Mouse (Mus musculus) cerebellum, adult 2 months (tissue): ENCODE measurements around the gene Scd3. TPM values are rescaled to one million over a fixed set of nuclear protein-coding genes. Genes with fewer than 3 reads are reported as not detected.
"Not testable (repeated sequence)": the region's sequence is repeated elsewhere in the genome, so short reads cannot be mapped to it uniquely, and the experiment has no call there.

Source experiments
- DNase-seq, 2 experiments: peaks; one replicate each; pipeline ENCODE4 v3.0.0; 2021
- H3K27ac ChIP-seq: fragments of 200-500 bp; 2 replicates; pipeline ENCODE4 v1.5.1; 2012; ENCODE audit warnings: low read length, control low read depth, inconsistent platforms; ENCODE audit not compliant: insufficient read depth
- H3K27me3 ChIP-seq: fragments of 200-500 bp; 2 replicates; pipeline ENCODE4 v1.6.1; 2012; ENCODE audit warnings: inconsistent platforms, mild to moderate bottlenecking, low read length, moderate library complexity; ENCODE audit not compliant: control insufficient read depth, insufficient read depth
- H3K4me1 ChIP-seq: fragments of 200-500 bp; 2 replicates; pipeline ENCODE4 v1.6.1; 2011; ENCODE audit warnings: low read length; ENCODE audit not compliant: control insufficient read depth, insufficient read depth
- H3K4me3 ChIP-seq: fragments of 200-500 bp; replicated peaks from 2 replicates; pipeline ENCODE3; 2011; ENCODE audit warnings: mild to moderate bottlenecking, low read depth, low read length, control low read depth; ENCODE audit not compliant: insufficient read depth
- CTCF ChIP-seq: fragments of 200-500 bp; IDR thresholded peaks from 2 replicates; pipeline ENCODE4 v1.5.1; 2011; ENCODE audit warnings: low read depth, mild to moderate bottlenecking, control low read depth, low read length, moderate library complexity, borderline replicate concordance; ENCODE audit not compliant: insufficient read depth
- POLR2A ChIP-seq: fragments of 200-500 bp; IDR thresholded peaks from 2 replicates; pipeline ENCODE4 v1.6.1; 2011; ENCODE audit warnings: low read length, control low read depth, borderline replicate concordance; ENCODE audit not compliant: insufficient read depth
- WGBS: fragments of 180-500 bp; shearing (Covaris S2); methylation state at CpG from one replicate; pipeline ENCODE4 v1.1.7; 2018; 5-methylcytosine and 5-hydroxymethylcytosine counted together
- polyA plus RNA-seq: library from polyadenylated mRNA; depleted of rRNA; stranded (reverse); fragments of >200 nt; gene quantifications from 2 replicates; pipeline ENCODE4 v1.2.3, GENCODE M21; 2012

Scd3 gene
- polyA plus RNA-seq, 1 experiment: 20.5 TPM

DNA sequence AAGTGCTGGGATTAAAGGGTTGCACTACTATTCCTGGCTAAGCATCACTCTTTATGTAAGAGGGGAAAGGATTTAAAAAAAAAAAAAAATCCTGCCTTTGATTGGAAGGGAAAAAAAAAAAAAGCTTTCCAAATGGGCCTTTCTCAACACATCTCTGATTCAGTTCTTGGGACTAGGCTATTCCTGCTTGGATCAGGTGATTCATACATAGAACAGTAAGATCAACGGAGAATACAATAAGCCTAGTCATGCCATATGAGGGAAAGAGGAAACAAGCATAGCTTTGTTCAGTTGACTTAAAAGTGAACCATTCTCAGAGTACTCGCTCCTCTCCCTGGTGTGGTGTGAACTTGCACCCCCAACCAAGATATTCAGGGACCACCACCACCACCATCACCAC, 35.8 kb downstream of the Scd3 start:
- Histone ChIP-seq H3K27me3 (no peaks in the 10 kb centered on the region), H3K4me3 (no peak overlapping the region), H3K27ac (no peak overlapping the region), H3K4me1 (no peaks in the 10 kb centered on the region)
- no peak for DNase-seq
- no peak for TF ChIP-seq CTCF
- no peak for TF ChIP-seq POLR2A
- 86% methylated on average over 2 of the region's 2 CpGs for WGBS

DNA sequence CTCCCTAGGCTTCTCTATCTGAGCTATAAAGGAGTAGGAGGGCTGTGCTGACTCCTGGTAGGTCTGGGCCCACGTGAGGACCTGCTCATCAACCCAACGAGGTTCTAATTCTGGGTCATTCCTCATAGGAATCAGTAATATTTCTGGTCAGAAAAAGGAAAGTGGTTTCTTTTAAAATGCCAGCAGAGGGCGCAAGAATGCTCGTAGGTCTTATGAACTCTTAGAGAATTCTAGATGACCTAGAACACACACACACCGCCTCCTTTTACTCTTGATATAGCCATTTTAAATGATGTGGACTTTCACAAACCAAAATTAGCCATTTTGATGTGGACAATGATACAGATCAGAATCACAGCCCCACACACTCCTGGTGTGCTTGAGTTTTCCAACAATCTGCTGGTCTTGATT, 42.7 kb downstream of the Scd3 start:
- H3K4me3 ChIP-seq: peak overlapping the region; percentile 29
- TF ChIP-seq POLR2A (no peak), CTCF (peak; percentile 36; the same call in 1 of the 2 replicates)
- peaks cover 5% of the 10 kb centered on the region for H3K4me1 ChIP-seq
- DNase-seq: peak; percentile 34 to 68
- no peaks in the 10 kb centered on the region for H3K27me3 ChIP-seq
- under 1% methylated on average over 5 of the region's 5 CpGs for WGBS
- no peak overlapping the region for H3K27ac ChIP-seq

GRCm38 (mm10) chr19:44246341-44246911, 43.4 kb downstream of the Scd3 start:
- H3K4me3 ChIP-seq: peak overlapping the region; percentile 9
- DNase-seq: no peak
- H3K27ac ChIP-seq: peak overlapping the region; percentile 36; the same call in 1 of the 2 replicates
- no peaks in the 10 kb centered on the region for H3K27me3 ChIP-seq
- 56% methylated on average over 11 of the region's 11 CpGs for WGBS
- peaks cover 5% of the 10 kb centered on the region for H3K4me1 ChIP-seq
- TF ChIP-seq POLR2A (no peak), CTCF (no peak)

- DNase-seq: peak; percentile 51 to 54
- no peak for TF ChIP-seq CTCF
- Histone ChIP-seq H3K4me1 (peaks cover 5% of the 10 kb centered on the region), H3K27me3 (no peaks in the 10 kb centered on the region), H3K27ac (peak overlapping the region; percentile 76), H3K4me3 (peak overlapping the region; percentile 55)
- 2% methylated on average over 25 of the region's 25 CpGs for WGBS
Measured at GRCm38 (mm10) chr19:44247281-44248080, 44.4 kb downstream of the Scd3 start.

- 4% methylated on average over 36 of the region's 36 CpGs for WGBS
- TF ChIP-seq CTCF (no peak), POLR2A (peak; percentile 76)
Measured at GRCm38 (mm10) chr19:44248081-44248853, 45.2 kb downstream of the Scd3 start.

GRCm38 (mm10) chr19:44248854-44249351, 45.8 kb downstream of the Scd3 start:
- H3K4me3 ChIP-seq: no peak overlapping the region
- WGBS: 72% methylated on average over 11 of the region's 11 CpGs
- no peaks in the 10 kb centered on the region for H3K27me3 ChIP-seq
- H3K27ac ChIP-seq: peak overlapping the region; percentile 64; the same call in 1 of the 2 replicates
- TF ChIP-seq POLR2A: no peak
- no peak for TF ChIP-seq CTCF
- no peak for DNase-seq
- H3K4me1 ChIP-seq: peaks cover 5% of the 10 kb centered on the region

More at GRCm38 (mm10) chr19:44248081-44248853, 45.2 kb downstream of the Scd3 start:
- peak; percentile 94 to 97 for DNase-seq
- peak overlapping the region; percentile 55 for H3K4me3 ChIP-seq
- peaks cover 5% of the 10 kb centered on the region for H3K4me1 ChIP-seq
- H3K27me3 ChIP-seq: no peaks in the 10 kb centered on the region
- H3K27ac ChIP-seq: peak overlapping the region; percentile 76

- not testable (repeated sequence) for DNase-seq, H3K27me3 ChIP-seq, H3K4me3 ChIP-seq, H3K4me1 ChIP-seq, H3K27ac ChIP-seq
- WGBS: 90% methylated on average over 6 of the region's 6 CpGs
Measured at GRCm38 (mm10) chr19:44251138-44251537, 48.1 kb downstream of the Scd3 start.
